Mouse (Mus musculus): ENCODE results near the gene Palm. TPM values are rescaled to one million over a fixed set of nuclear protein-coding genes. Genes with fewer than 3 reads are reported as not detected.
A peak's percentile ranks its signal among the peaks of the same experiment; 100 is the strongest.

Palm gene
- polyA plus RNA-seq, 1 experiment from 2014 or later: 48.1 TPM

DNA sequence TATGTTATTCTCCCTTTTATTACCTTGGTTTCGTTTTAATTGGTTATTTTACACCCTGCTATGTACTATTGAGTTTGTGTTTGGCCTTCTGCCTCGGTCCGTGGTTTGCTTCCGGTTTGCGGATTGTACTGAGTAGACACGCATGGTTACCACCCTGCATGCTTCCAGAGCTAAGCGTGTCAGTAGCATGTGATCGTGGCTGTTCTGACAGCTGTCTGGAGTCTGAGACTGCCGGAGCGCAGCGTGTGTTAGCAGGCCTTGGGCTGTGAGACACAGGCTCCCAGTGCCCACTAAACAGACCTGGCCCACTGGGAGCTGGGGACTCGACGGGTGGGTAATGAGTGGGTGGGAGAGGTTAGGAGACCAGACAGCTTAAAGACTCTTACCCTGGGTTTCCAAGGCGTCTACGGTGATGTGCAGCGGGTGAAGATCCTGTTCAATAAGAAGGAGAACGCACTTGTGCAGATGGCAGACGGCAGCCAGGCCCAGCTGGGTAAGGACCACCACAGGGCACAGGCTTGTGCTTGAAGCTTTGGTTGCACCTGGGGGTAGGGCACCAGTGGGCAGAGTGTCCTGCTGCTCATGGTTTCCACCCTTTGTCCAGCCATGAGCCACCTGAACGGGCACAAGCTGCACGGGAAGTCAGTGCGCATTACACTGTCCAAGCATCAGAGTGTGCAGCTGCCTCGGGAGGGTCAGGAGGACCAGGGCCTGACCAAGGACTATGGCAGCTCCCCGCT is 68.8 kb downstream of the Palm start:
- 84% methylated on average over 23 of the region's 23 CpGs for WGBS
- H3K4me1 ChIP-seq (replicated peaks): peaks cover 50% of the 10 kb centered on the region
- H3K27ac ChIP-seq: peak overlapping the region; percentile 6; the same call in 1 of the 2 replicates
- H3K9ac ChIP-seq: no peak overlapping the region
- no peak overlapping the region for H3K4me3 ChIP-seq (replicated peaks)
- no peaks in the 10 kb centered on the region for H3K27me3 ChIP-seq (replicated peaks)
- H3K36me3 ChIP-seq: peaks cover 55% of the 10 kb centered on the region
- ATAC-seq: no peak
- H3K9me3 ChIP-seq: no peaks in the 10 kb centered on the region
- no peak overlapping the region for H3K4me2 ChIP-seq (replicated peaks)

DNA sequence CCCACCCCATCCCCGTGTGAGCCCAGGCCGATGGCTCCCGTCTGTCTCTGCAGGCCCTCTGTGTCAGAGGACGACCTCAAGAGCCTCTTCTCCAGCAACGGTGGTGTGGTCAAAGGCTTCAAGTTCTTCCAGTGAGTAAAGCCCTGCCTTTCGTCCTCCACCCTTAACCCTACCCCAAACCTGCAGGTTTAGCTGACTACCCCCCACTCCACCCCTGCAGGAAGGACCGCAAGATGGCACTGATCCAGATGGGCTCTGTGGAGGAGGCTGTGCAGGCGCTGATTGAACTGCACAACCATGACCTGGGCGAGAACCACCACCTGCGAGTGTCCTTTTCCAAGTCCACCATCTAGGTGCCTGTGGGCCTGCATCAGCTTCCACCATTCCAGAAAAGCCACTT is 69.6 kb downstream of the Palm start:
- ATAC-seq: no peak
- WGBS: 61% methylated on average over 10 of the region's 10 CpGs
- Histone ChIP-seq H3K4me2 (replicated peaks) (no peak overlapping the region), H3K27me3 (replicated peaks) (no peaks in the 10 kb centered on the region), H3K9ac (no peak overlapping the region), H3K27ac (no peak overlapping the region), H3K4me1 (replicated peaks) (peaks cover 43% of the 10 kb centered on the region), H3K9me3 (no peaks in the 10 kb centered on the region), H3K4me3 (replicated peaks) (no peak overlapping the region), H3K36me3 (peaks cover 55% of the 10 kb centered on the region)

DNA sequence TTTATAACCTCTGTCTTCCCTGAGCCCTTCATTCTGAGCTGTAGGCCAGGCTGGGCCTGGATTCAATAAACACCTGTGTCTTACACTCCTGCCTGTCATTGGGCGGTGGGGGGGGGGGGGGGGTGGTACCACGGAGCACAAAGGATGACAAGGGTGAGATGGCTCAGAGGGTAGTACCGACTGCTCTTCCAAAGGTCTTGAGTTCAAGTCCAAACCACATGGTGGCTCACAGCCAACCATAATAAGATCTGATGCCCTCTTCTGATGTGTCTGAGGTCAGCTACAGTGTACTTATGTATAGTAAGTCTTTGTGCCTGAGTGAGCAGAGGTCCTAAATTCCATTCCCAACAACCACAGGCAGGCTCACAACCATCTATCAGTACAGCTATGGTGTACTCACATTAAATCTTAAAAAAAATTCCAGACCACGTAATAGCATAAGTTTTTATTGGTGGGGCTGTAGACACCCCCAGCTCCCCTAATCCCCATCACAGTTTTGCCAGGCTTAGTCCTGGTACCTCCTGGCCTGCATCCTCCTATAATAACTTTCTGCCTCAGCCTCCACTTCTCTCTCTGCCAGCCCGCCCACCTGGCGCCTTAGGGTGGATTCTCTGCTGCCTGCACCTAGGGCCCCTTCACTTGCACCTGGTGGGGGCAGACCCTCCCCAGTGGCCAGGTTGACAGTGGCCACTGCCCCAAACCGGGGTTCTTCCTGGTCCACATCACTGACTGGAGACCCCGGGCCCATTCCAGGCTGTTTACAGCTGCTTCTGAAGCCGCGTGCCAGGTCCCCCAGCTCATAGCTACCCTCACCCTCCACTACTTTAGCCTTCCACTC is 71.2 kb downstream of the Palm start:
- 45% methylated on average over 9 of the region's 10 CpGs for WGBS
- Histone ChIP-seq H3K27me3 (replicated peaks) (no peaks in the 10 kb centered on the region), H3K27ac (peak overlapping the region; percentile 25), H3K4me2 (replicated peaks) (no peak overlapping the region), H3K9me3 (no peaks in the 10 kb centered on the region), H3K9ac (no peak overlapping the region), H3K36me3 (peaks cover 45% of the 10 kb centered on the region), H3K4me1 (replicated peaks) (peaks cover 29% of the 10 kb centered on the region), H3K4me3 (replicated peaks) (no peak overlapping the region)
- peak; percentile 38 for ATAC-seq

DNA sequence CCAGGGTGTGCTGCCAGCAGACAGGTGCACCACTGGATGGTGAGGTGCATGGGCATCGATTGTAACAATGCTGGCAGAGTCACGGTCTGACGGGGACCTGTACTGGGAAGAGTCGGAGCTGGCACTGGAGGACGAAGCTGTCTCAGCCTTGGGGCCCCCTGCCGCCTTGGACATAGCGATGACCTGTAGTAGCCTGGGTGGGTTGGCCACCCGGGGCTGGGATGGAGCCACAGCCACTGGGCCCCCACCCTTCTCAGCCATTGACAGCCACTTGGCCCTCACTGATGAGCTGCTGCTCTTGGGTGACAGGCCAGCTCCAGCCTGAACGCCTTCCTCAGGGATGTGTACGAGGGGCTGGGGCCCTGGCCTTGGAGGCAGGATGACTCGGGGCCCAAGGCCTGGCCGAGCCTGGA is 71.8 kb downstream of the Palm start:
- no peaks in the 10 kb centered on the region for H3K9me3 ChIP-seq
- 58% methylated on average over 12 of the region's 12 CpGs for WGBS
- no peaks in the 10 kb centered on the region for H3K27me3 ChIP-seq (replicated peaks)
- no peak overlapping the region for H3K9ac ChIP-seq
- H3K4me1 ChIP-seq (replicated peaks): peaks cover 22% of the 10 kb centered on the region
- H3K36me3 ChIP-seq: peaks cover 39% of the 10 kb centered on the region
- H3K4me2 ChIP-seq (replicated peaks): no peak overlapping the region
- no peak; the same call in 1 of the 2 replicates for ATAC-seq
- H3K4me3 ChIP-seq (replicated peaks): no peak overlapping the region
- peak overlapping the region; percentile 25 for H3K27ac ChIP-seq

DNA sequence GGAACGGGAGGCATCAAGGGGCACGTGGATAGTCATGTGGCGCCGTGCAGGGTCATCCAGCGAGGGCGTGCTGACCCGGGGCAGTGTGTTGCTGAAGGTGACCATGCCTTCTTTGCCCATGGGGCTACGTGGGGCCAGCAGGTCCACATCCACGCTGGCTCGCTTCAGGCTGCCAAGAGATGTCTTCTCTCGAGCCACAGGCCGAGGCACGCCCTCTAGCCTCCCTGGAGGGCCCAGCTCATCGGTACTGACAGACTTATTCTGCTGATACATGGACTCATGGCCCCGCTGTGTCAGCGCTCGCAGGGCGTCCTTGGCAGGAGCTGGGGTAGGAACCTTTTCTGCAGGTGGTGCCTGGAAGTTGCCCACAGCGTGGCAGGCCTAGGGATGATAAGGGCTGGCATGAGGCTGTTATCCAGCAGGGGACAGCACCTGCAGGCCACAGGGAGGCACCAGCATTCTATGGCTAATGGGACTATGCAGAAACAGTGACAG is 72.5 kb downstream of the Palm start:
- Histone ChIP-seq H3K4me3 (replicated peaks) (no peak overlapping the region), H3K9ac (no peak overlapping the region), H3K4me1 (replicated peaks) (peaks cover 19% of the 10 kb centered on the region), H3K4me2 (replicated peaks) (no peak overlapping the region), H3K36me3 (peaks cover 33% of the 10 kb centered on the region), H3K9me3 (no peaks in the 10 kb centered on the region), H3K27me3 (replicated peaks) (no peaks in the 10 kb centered on the region), H3K27ac (peak overlapping the region; percentile 25)
- WGBS: 68% methylated on average over 19 of the region's 19 CpGs
- ATAC-seq: no peak

DNA sequence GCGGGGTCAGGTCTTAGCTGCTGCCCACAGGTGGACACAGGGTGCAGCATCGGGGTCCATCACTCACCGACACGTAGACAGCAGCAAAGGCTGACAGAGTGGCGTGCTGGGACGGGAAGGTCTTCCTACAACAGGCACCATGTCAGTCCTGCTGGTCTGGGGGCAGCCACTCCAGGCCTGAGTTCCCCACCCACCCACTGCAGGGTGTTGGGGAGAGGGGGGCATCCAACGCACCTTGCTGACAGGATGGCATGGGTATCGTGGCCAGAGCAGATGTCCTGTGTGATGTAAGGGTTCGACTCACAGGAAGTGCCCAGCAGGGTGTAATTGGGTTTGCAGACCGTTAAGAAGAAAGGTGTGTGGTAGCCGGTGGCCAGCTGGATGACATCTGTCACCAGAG is 73.2 kb downstream of the Palm start:
- H3K4me2 ChIP-seq (replicated peaks): no peak overlapping the region
- no peaks in the 10 kb centered on the region for H3K27me3 ChIP-seq (replicated peaks)
- WGBS: 77% methylated on average over 11 of the region's 11 CpGs
- no peaks in the 10 kb centered on the region for H3K9me3 ChIP-seq
- no peak overlapping the region for H3K27ac ChIP-seq
- no peak for ATAC-seq
- H3K9ac ChIP-seq: no peak overlapping the region
- H3K4me1 ChIP-seq (replicated peaks): peaks cover 13% of the 10 kb centered on the region; the same call in 1 of the 2 replicates
- H3K36me3 ChIP-seq: peaks cover 25% of the 10 kb centered on the region
- H3K4me3 ChIP-seq (replicated peaks): no peak overlapping the region

Other genes with a start within 250 kb of the Palm start
- gene Mier2, start 238.4 kb upstream of the Palm start, polyA plus RNA-seq (2015; fragmentation: Nextera tagmentation; extraction: Ambion mirVana): 40.5 and 44.3 TPM in 2 replicates
- not detected in 2 replicates for gene Theg, start 206.2 kb upstream of the Palm start, polyA plus RNA-seq (2015; fragmentation: Nextera tagmentation; extraction: Ambion mirVana)
- 0.05 and 0.06 TPM in 2 replicates for gene C2cd4c, start 179.5 kb upstream of the Palm start, polyA plus RNA-seq (2015; fragmentation: Nextera tagmentation; extraction: Ambion mirVana)
- gene Shc2, start 155.7 kb upstream of the Palm start, polyA plus RNA-seq (2015; fragmentation: Nextera tagmentation; extraction: Ambion mirVana): 7.6 and 8.2 TPM in 2 replicates
- not detected in 2 replicates for gene Odf3l2, start 147.8 kb upstream of the Palm start, polyA plus RNA-seq (2015; fragmentation: Nextera tagmentation; extraction: Ambion mirVana)
- gene Madcam1, start 129.0 kb upstream of the Palm start, polyA plus RNA-seq (2015; fragmentation: Nextera tagmentation; extraction: Ambion mirVana): 23.6 and 28.6 TPM in 2 replicates
- 62.8 and 63.0 TPM in 2 replicates for gene Tpgs1, start 124.2 kb upstream of the Palm start, polyA plus RNA-seq (2015; fragmentation: Nextera tagmentation; extraction: Ambion mirVana)
- gene Cdc34, start 111.4 kb upstream of the Palm start, polyA plus RNA-seq (2015; fragmentation: Nextera tagmentation; extraction: Ambion mirVana): 137 and 144 TPM in 2 replicates
- 0.52 and 0.76 TPM in 2 replicates for gene Gzmm, start 104.6 kb upstream of the Palm start, polyA plus RNA-seq (2015; fragmentation: Nextera tagmentation; extraction: Ambion mirVana)
- 1,119 and 1,131 TPM in 2 replicates for gene Bsg, start 89.1 kb upstream of the Palm start, polyA plus RNA-seq (2015; fragmentation: Nextera tagmentation; extraction: Ambion mirVana)
- 0.18 and 0.23 TPM in 2 replicates for gene Hcn2, start 76.9 kb upstream of the Palm start, polyA plus RNA-seq (2015; fragmentation: Nextera tagmentation; extraction: Ambion mirVana)
- 37.8 and 45.5 TPM in 2 replicates for gene Polrmt, start 47.0 kb upstream of the Palm start, polyA plus RNA-seq (2015; fragmentation: Nextera tagmentation; extraction: Ambion mirVana)
- 0.09 and 0.28 TPM in 2 replicates for gene Fgf22, start 38.5 kb upstream of the Palm start, polyA plus RNA-seq (2015; fragmentation: Nextera tagmentation; extraction: Ambion mirVana)
- gene Rnf126, start 26.6 kb upstream of the Palm start, polyA plus RNA-seq (2015; fragmentation: Nextera tagmentation; extraction: Ambion mirVana): 89.8 and 91.6 TPM in 2 replicates
- gene Fstl3, start 16.3 kb upstream of the Palm start, polyA plus RNA-seq (2015; fragmentation: Nextera tagmentation; extraction: Ambion mirVana): 14.0 and 16.1 TPM in 2 replicates
- 0.09 TPM in 1 of 2 replicates, not detected in the other for gene Prss57, start 2.6 kb upstream of the Palm start, polyA plus RNA-seq (2015; fragmentation: Nextera tagmentation; extraction: Ambion mirVana)
- gene Misp, start 27.4 kb downstream of the Palm start, polyA plus RNA-seq (2015; fragmentation: Nextera tagmentation; extraction: Ambion mirVana): 141 and 154 TPM in 2 replicates
- 307 and 314 TPM in 2 replicates for gene Ptbp1, start 60.9 kb downstream of the Palm start, polyA plus RNA-seq (2015; fragmentation: Nextera tagmentation; extraction: Ambion mirVana)
- gene Prtn3, start 80.9 kb downstream of the Palm start, polyA plus RNA-seq (2015; fragmentation: Nextera tagmentation; extraction: Ambion mirVana): 3.7 and 3.9 TPM in 2 replicates
- 31.3 and 32.7 TPM in 2 replicates for gene Plppr3, start 81.1 kb downstream of the Palm start, polyA plus RNA-seq (2015; fragmentation: Nextera tagmentation; extraction: Ambion mirVana)
- 1.1 and 2.6 TPM in 2 replicates for gene Elane, start 92.7 kb downstream of the Palm start, polyA plus RNA-seq (2015; fragmentation: Nextera tagmentation; extraction: Ambion mirVana)
- gene Cfd, start 97.3 kb downstream of the Palm start, polyA plus RNA-seq (2015; fragmentation: Nextera tagmentation; extraction: Ambion mirVana): not detected in 2 replicates
- gene Med16, start 115.4 kb downstream of the Palm start, polyA plus RNA-seq (2015; fragmentation: Nextera tagmentation; extraction: Ambion mirVana): 37.3 and 39.8 TPM in 2 replicates
- 17.7 TPM in 1 of 2 replicates, not detected in the other for gene Gm26602, start 117.3 kb downstream of the Palm start, polyA plus RNA-seq (2015; fragmentation: Nextera tagmentation; extraction: Ambion mirVana)
- gene Kiss1r, start 123.4 kb downstream of the Palm start, polyA plus RNA-seq (2015; fragmentation: Nextera tagmentation; extraction: Ambion mirVana): 0.52 and 1.1 TPM in 2 replicates
- gene R3hdm4, start 127.6 kb downstream of the Palm start, polyA plus RNA-seq (2015; fragmentation: Nextera tagmentation; extraction: Ambion mirVana): 108 and 116 TPM in 2 replicates
- gene Arid3a, start 133.5 kb downstream of the Palm start, polyA plus RNA-seq (2015; fragmentation: Nextera tagmentation; extraction: Ambion mirVana): 18.7 and 19.0 TPM in 2 replicates
- gene Wdr18, start 166.6 kb downstream of the Palm start, polyA plus RNA-seq (2015; fragmentation: Nextera tagmentation; extraction: Ambion mirVana): 90.3 and 94.8 TPM in 2 replicates
- 0.11 TPM in 2 replicates for gene Grin3b, start 177.1 kb downstream of the Palm start, polyA plus RNA-seq (2015; fragmentation: Nextera tagmentation; extraction: Ambion mirVana)
- gene Tmem259, start 190.8 kb downstream of the Palm start, polyA plus RNA-seq (2015; fragmentation: Nextera tagmentation; extraction: Ambion mirVana): 18.1 and 19.6 TPM in 2 replicates
- gene Cnn2, start 195.0 kb downstream of the Palm start, polyA plus RNA-seq (2015; fragmentation: Nextera tagmentation; extraction: Ambion mirVana): 239 and 242 TPM in 2 replicates
- gene Abca7, start 202.9 kb downstream of the Palm start, polyA plus RNA-seq (2015; fragmentation: Nextera tagmentation; extraction: Ambion mirVana): 3.0 and 3.7 TPM in 2 replicates
- 6.3 and 6.5 TPM in 2 replicates for gene Arhgap45, start 223.1 kb downstream of the Palm start, polyA plus RNA-seq (2015; fragmentation: Nextera tagmentation; extraction: Ambion mirVana)
- gene Polr2e, start 246.2 kb downstream of the Palm start, polyA plus RNA-seq (2015; fragmentation: Nextera tagmentation; extraction: Ambion mirVana): 206 and 218 TPM in 2 replicates

Data from intestine, embryonic 15.5 days (tissue).